Mouse (Mus musculus): ENCODE measurements at regions not wholly inside any gene's neighbourhood (a gene's known extent, or its start where the extent isn't known, plus 50 kb on each side); places are given as distances from the start of the nearest gene placed in this dataset.

- peak; percentile 24 for DNase-seq
Measured at GRCm38 (mm10) chr9:60998086-60998785, 203.9 kb downstream of the Uaca start.

GRCm38 (mm10) chr9:60999001-60999529 lies 204.7 kb downstream of the Uaca start:
- peak; percentile 12 for DNase-seq

GRCm38 (mm10) chr9:61000232-61000631 lies 205.9 kb downstream of the Uaca start:
- DNase-seq: no peak

GRCm38 (mm10) chr9:61002572-61002971 lies 208.2 kb downstream of the Uaca start:
- DNase-seq: no peak

GRCm38 (mm10) chr9:61008446-61008845 lies 214.1 kb downstream of the Uaca start:
- no peak for DNase-seq

GRCm38 (mm10) chr9:61011066-61011465 lies 216.7 kb downstream of the Uaca start:
- DNase-seq: no peak

- DNase-seq: peak; percentile 92
Measured at GRCm38 (mm10) chr9:61012771-61013540, 218.6 kb downstream of the Uaca start.

- no peak for DNase-seq
Measured at GRCm38 (mm10) chr9:61014151-61014550, 219.8 kb downstream of the Uaca start.

GRCm38 (mm10) chr9:61015374-61015890 lies 221.1 kb downstream of the Uaca start:
- DNase-seq: no peak

- DNase-seq: no peak
Measured at GRCm38 (mm10) chr9:61016673-61017072, 222.3 kb downstream of the Uaca start.

- DNase-seq: no peak
Measured at GRCm38 (mm10) chr9:61019938-61020337, 225.6 kb downstream of the Uaca start.

GRCm38 (mm10) chr9:61021810-61022209 lies 227.5 kb downstream of the Uaca start:
- no peak for DNase-seq

GRCm38 (mm10) chr9:61022371-61023026 lies 228.2 kb downstream of the Uaca start:
- no peak for DNase-seq

- no peak for DNase-seq
Measured at GRCm38 (mm10) chr9:61025341-61025740, 231.0 kb downstream of the Uaca start.

- no peak for DNase-seq
Measured at GRCm38 (mm10) chr9:61028775-61029401, 234.5 kb downstream of the Uaca start.

- DNase-seq: peak; percentile 17
Measured at GRCm38 (mm10) chr9:61031699-61032447, 237.5 kb downstream of the Uaca start.

GRCm38 (mm10) chr9:61032448-61033433 lies 238.4 kb downstream of the Uaca start:
- DNase-seq: no peak

GRCm38 (mm10) chr9:61033593-61033992 lies 239.3 kb downstream of the Uaca start:
- no peak for DNase-seq

GRCm38 (mm10) chr9:61042063-61042462 lies 247.7 kb downstream of the Uaca start:
- no peak for DNase-seq

- no peak for DNase-seq
Measured at GRCm38 (mm10) chr9:61044983-61045382, 250.6 kb downstream of the Uaca start.

GRCm38 (mm10) chr9:61046517-61046916 lies 252.2 kb downstream of the Uaca start:
- peak; percentile 60 for DNase-seq
